Mouse (Mus musculus): ENCODE results near the gene Fa2h.
A peak's percentile ranks its signal among the peaks of the same experiment; 100 is the strongest.

DNA sequence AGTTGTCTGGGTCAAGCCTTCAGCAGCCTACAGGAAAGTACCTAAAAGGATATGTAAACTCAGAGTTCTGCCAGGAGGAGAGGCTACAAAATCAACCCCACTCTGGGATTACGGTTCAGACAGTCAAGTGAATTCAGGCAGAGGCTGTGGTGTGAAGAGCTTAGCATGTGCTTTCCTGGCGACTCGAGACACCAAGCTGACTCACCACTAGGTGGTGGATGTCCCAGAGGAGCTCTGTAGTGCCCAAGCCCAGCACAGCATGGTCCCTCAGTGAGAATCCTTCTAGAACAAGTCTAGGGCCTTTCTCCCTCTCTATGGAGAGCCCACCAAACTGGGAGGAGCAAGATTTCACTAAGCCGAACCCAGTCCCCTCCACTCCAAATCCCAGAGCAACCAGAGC is 9.8 kb upstream of the Fa2h start:
- TF ChIP-seq CTCF (IDR thresholded peaks at IDR 0.05; ENCODE audit: borderline replicate concordance, control insufficient read depth, extremely low read depth, insufficient read depth, low read length, poor library complexity): peak; percentile 45; the same call in 1 of the 2 replicates
- TF ChIP-seq POLR2A (IDR thresholded peaks at IDR 0.05; ENCODE audit: control insufficient read depth, extremely low read depth, insufficient read depth, low read length, poor library complexity): no peak
